Mouse (Mus musculus) liver, embryonic 14.5 days (tissue): ENCODE measurements around the gene Chrnd.

Source experiments
- CTCF ChIP-seq: IDR thresholded peaks from 2 replicates; pipeline ENCODE4 v1.5.1; 2016; ENCODE audit warnings: antibody characterized with exemption, low read depth, control low read depth
- EP300 ChIP-seq: IDR thresholded peaks from 2 replicates; pipeline ENCODE4 v1.6.1; 2016; ENCODE audit warnings: antibody characterized with exemption, low read depth

- TF ChIP-seq CTCF, result no peak
- TF ChIP-seq EP300, result no peak
These were observed 48.0 kb upstream of the Chrnd start for GRCm38 (mm10) chr1:87142456-87142855.
